Mouse (Mus musculus): ENCODE measurements around the gene Gbp7. TPM values are rescaled to one million over a fixed set of nuclear protein-coding genes. Genes with fewer than 3 reads are reported as not detected.
"Not testable (repeated sequence)": the region's sequence is repeated elsewhere in the genome, so short reads cannot be mapped to it uniquely, and the experiment has no call there.

Gbp7 gene
- polyA plus RNA-seq, 1 experiment from 2014 or later: 2.9 TPM

DNA sequence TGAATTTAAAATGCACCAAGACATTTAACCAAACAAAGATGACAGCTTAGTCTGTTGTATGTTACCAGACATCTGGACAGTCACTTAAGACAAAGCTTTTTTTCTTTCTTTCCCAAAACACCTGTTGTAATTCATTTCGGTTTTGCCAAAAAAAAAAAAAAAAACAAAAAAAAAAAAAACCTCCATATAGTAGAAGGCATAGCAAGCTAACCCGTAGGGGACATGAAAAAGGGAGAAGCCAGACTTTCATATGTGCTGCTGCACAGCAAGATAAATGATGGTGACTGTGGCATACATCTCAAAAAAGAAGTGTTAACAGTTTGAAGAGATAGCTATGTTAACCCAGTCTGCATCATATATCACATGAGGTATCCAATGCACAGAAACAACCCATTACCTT lies 545 bp upstream of the Gbp7 start:
- Histone ChIP-seq H3K27me3 (ENCODE audit: control insufficient read depth, insufficient read depth, low read length) (no peaks in the 10 kb centered on the region), H3K4me2 (ENCODE audit: low read length) (peak overlapping the region; percentile 96), H3K9me3 (ENCODE audit: control insufficient read depth, low read length) (no peaks in the 10 kb centered on the region), H3K27ac (replicated peaks; ENCODE audit: low read depth, low read length) (no peak overlapping the region), H3K9ac (replicated peaks; ENCODE audit: low read length) (no peak overlapping the region), H3K4me1 (ENCODE audit: control insufficient read depth, insufficient read depth, low read length) (no peaks in the 10 kb centered on the region), H3K4me3 (replicated peaks; ENCODE audit: low read depth, low read length) (peak overlapping the region; percentile 51; the same call in 1 of the 2 replicates), H3K36me3 (ENCODE audit: control insufficient read depth, insufficient read depth, low read length) (no peaks in the 10 kb centered on the region)
- 68% methylated on average over 2 of the region's 2 CpGs for WGBS
- no peak for ATAC-seq (ENCODE audit: low FRiP score, low TSS enrichment)
- DNase-seq: no peak

- WGBS: 93% methylated on average over 3 of the region's 3 CpGs
- H3K4me2 ChIP-seq (ENCODE audit: low read length): no peak overlapping the region
These were observed 1.5 kb downstream of the Gbp7 start for GRCm38 (mm10) chr3:142531595-142531994.

GRCm38 (mm10) chr3:142533185-142533584 lies 3.0 kb downstream of the Gbp7 start:
- Histone ChIP-seq H3K9ac (replicated peaks; ENCODE audit: low read length) (no peak overlapping the region), H3K4me2 (ENCODE audit: low read length) (no peak overlapping the region), H3K27ac (replicated peaks; ENCODE audit: low read depth, low read length) (no peak overlapping the region), H3K4me3 (replicated peaks; ENCODE audit: low read depth, low read length) (no peak overlapping the region), H3K9me3 (ENCODE audit: control insufficient read depth, low read length) (no peaks in the 10 kb centered on the region), H3K27me3 (ENCODE audit: control insufficient read depth, insufficient read depth, low read length) (no peaks in the 10 kb centered on the region), H3K4me1 (ENCODE audit: control insufficient read depth, insufficient read depth, low read length) (no peaks in the 10 kb centered on the region), H3K36me3 (ENCODE audit: control insufficient read depth, insufficient read depth, low read length) (no peaks in the 10 kb centered on the region)
- DNase-seq (no peak), ATAC-seq (ENCODE audit: low FRiP score, low TSS enrichment) (no peak)
- WGBS: 90% methylated on average over 3 of the region's 3 CpGs

More at GRCm38 (mm10) chr3:142531595-142531994, 1.5 kb downstream of the Gbp7 start:
- ATAC-seq (ENCODE audit: low FRiP score, low TSS enrichment) (no peak), DNase-seq (no peak)
- Histone ChIP-seq H3K4me3 (replicated peaks; ENCODE audit: low read depth, low read length) (no peak overlapping the region), H3K36me3 (ENCODE audit: control insufficient read depth, insufficient read depth, low read length) (no peaks in the 10 kb centered on the region), H3K27ac (replicated peaks; ENCODE audit: low read depth, low read length) (no peak overlapping the region), H3K9me3 (ENCODE audit: control insufficient read depth, low read length) (no peaks in the 10 kb centered on the region), H3K9ac (replicated peaks; ENCODE audit: low read length) (no peak overlapping the region), H3K4me1 (ENCODE audit: control insufficient read depth, insufficient read depth, low read length) (no peaks in the 10 kb centered on the region), H3K27me3 (ENCODE audit: control insufficient read depth, insufficient read depth, low read length) (no peaks in the 10 kb centered on the region)

- no peak for DNase-seq
These were observed 5.5 kb downstream of the Gbp7 start for GRCm38 (mm10) chr3:142535667-142536066.

GRCm38 (mm10) chr3:142541391-142541790 lies 11.2 kb downstream of the Gbp7 start:
- no peaks in the 10 kb centered on the region for H3K36me3 ChIP-seq (ENCODE audit: control insufficient read depth, insufficient read depth, low read length)
- H3K27me3 ChIP-seq (ENCODE audit: control insufficient read depth, insufficient read depth, low read length): no peaks in the 10 kb centered on the region
- no peak overlapping the region for H3K27ac ChIP-seq (replicated peaks; ENCODE audit: low read depth, low read length)
- DNase-seq (no peak), ATAC-seq (ENCODE audit: low FRiP score, low TSS enrichment) (no peak)
- H3K4me2 ChIP-seq (ENCODE audit: low read length): no peak overlapping the region
- H3K4me1 ChIP-seq (ENCODE audit: control insufficient read depth, insufficient read depth, low read length): no peaks in the 10 kb centered on the region
- H3K9ac ChIP-seq (replicated peaks; ENCODE audit: low read length): no peak overlapping the region
- 86% methylated on average over 6 of the region's 6 CpGs for WGBS
- no peaks in the 10 kb centered on the region for H3K9me3 ChIP-seq (ENCODE audit: control insufficient read depth, low read length)
- no peak overlapping the region for H3K4me3 ChIP-seq (replicated peaks; ENCODE audit: low read depth, low read length)

More at GRCm38 (mm10) chr3:142535667-142536066, 5.5 kb downstream of the Gbp7 start:
- no peak for ATAC-seq (ENCODE audit: low FRiP score, low TSS enrichment)
- H3K9me3 ChIP-seq (ENCODE audit: control insufficient read depth, low read length): no peaks in the 10 kb centered on the region
- H3K36me3 ChIP-seq (ENCODE audit: control insufficient read depth, insufficient read depth, low read length): no peaks in the 10 kb centered on the region
- H3K4me1 ChIP-seq (ENCODE audit: control insufficient read depth, insufficient read depth, low read length): no peaks in the 10 kb centered on the region
- no peak overlapping the region for H3K4me3 ChIP-seq (replicated peaks; ENCODE audit: low read depth, low read length)
- no peak overlapping the region for H3K4me2 ChIP-seq (ENCODE audit: low read length)
- H3K9ac ChIP-seq (replicated peaks; ENCODE audit: low read length): no peak overlapping the region
- no peaks in the 10 kb centered on the region for H3K27me3 ChIP-seq (ENCODE audit: control insufficient read depth, insufficient read depth, low read length)
- no peak overlapping the region for H3K27ac ChIP-seq (replicated peaks; ENCODE audit: low read depth, low read length)
- 84% methylated on average over 1 of the region's 1 CpGs for WGBS

DNA sequence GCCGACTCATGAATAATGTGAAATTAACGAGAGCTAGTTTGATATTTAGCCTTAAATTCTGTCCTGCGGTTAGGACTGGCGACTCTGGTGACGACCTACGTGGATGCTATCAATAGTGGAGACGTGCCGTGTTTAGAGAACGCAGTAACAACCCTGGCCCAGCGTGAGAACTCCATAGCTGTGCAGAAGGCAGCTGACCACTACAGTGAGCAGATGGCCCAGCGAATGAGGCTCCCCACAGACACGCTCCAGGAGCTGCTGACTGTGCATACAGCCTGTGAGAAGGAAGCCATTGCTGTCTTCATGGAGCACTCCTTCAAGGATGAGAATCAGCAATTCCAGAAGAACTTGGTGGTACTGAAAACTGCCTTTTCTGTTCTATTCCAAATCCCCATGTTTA lies 12.6 kb downstream of the Gbp7 start:
- not testable (repeated sequence) for H3K9ac ChIP-seq (replicated peaks; ENCODE audit: low read length); H3K4me2 ChIP-seq (ENCODE audit: low read length); H3K27me3 ChIP-seq (ENCODE audit: control insufficient read depth, insufficient read depth, low read length); H3K27ac ChIP-seq (replicated peaks; ENCODE audit: low read depth, low read length); DNase-seq; H3K9me3 ChIP-seq (ENCODE audit: control insufficient read depth, low read length); H3K4me3 ChIP-seq (replicated peaks; ENCODE audit: low read depth, low read length); H3K36me3 ChIP-seq (ENCODE audit: control insufficient read depth, insufficient read depth, low read length); H3K4me1 ChIP-seq (ENCODE audit: control insufficient read depth, insufficient read depth, low read length)
- ATAC-seq (ENCODE audit: low FRiP score, low TSS enrichment): 0 out of 2 replicates have a peak, but pooled peaks have one; percentile 11
- 78% methylated on average over 12 of the region's 12 CpGs for WGBS

DNA sequence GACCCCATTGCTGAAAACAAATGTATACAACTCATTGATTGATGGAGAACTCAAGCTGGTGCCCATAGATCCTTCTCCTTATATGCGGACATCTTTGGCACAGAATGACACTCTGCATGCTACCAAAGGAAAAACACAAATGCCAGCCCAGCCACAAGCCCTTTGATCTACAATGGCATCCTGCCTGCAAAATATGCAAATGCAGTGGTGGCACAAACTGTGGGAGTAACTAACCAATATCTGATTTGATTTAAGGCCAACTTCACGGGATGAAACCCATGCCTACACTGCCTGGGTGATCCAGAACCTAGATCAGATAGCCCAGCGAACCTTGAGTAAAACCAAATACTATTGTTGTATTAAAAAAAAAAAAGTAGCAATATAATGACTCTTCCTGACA lies 16.5 kb downstream of the Gbp7 start:
- no peak overlapping the region for H3K4me2 ChIP-seq (ENCODE audit: low read length)
- no peaks in the 10 kb centered on the region for H3K36me3 ChIP-seq (ENCODE audit: control insufficient read depth, insufficient read depth, low read length)
- H3K27me3 ChIP-seq (ENCODE audit: control insufficient read depth, insufficient read depth, low read length): no peaks in the 10 kb centered on the region
- no peaks in the 10 kb centered on the region for H3K4me1 ChIP-seq (ENCODE audit: control insufficient read depth, insufficient read depth, low read length)
- 91% methylated on average over 3 of the region's 3 CpGs for WGBS
- H3K27ac ChIP-seq (replicated peaks; ENCODE audit: low read depth, low read length): no peak overlapping the region
- H3K4me3 ChIP-seq (replicated peaks; ENCODE audit: low read depth, low read length): no peak overlapping the region
- H3K9ac ChIP-seq (replicated peaks; ENCODE audit: low read length): no peak overlapping the region
- no peaks in the 10 kb centered on the region for H3K9me3 ChIP-seq (ENCODE audit: control insufficient read depth, low read length)
- ATAC-seq (ENCODE audit: low FRiP score, low TSS enrichment): no peak
- DNase-seq: no peak

DNA sequence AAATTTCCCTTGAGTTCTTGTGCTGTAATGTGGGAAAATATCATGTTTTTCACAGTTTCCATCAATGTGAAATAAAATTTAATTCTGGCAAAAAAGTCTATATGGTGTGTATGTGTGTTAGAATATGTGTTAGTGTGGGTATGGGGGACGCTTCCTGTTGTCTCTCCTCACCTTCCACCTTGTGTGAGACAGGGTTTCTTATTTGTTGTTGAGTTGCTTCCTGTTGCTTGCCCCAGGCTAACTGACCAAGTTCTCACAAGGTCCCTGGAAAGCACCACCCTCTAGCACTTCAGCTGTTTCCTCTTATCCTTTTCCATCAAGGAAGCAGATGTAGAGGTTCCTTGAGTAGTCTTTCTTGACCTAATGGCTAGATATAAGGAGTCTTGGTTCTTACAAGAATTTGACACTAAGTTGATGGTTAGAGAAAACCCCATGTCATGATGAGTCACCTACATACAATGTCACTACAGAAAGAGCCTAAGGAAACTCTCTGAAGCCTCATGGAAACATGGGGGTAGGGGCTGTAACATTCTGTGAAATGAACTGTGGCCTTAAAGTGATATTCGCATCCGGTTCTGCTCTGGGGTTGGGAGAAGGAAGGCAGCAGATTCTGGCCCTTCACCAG lies 20.0 kb downstream of the Gbp7 start:
- H3K27ac ChIP-seq (replicated peaks; ENCODE audit: low read depth, low read length): no peak overlapping the region
- H3K36me3 ChIP-seq (ENCODE audit: control insufficient read depth, insufficient read depth, low read length): no peaks in the 10 kb centered on the region
- H3K9me3 ChIP-seq (ENCODE audit: control insufficient read depth, low read length): no peaks in the 10 kb centered on the region
- no peaks in the 10 kb centered on the region for H3K4me1 ChIP-seq (ENCODE audit: control insufficient read depth, insufficient read depth, low read length)
- no peak overlapping the region for H3K4me3 ChIP-seq (replicated peaks; ENCODE audit: low read depth, low read length)
- H3K27me3 ChIP-seq (ENCODE audit: control insufficient read depth, insufficient read depth, low read length): no peaks in the 10 kb centered on the region
- no peak overlapping the region for H3K4me2 ChIP-seq (ENCODE audit: low read length)
- ATAC-seq (ENCODE audit: low FRiP score, low TSS enrichment) (no peak), DNase-seq (no peak)
- no peak overlapping the region for H3K9ac ChIP-seq (replicated peaks; ENCODE audit: low read length)
- 91% methylated on average over 3 of the region's 3 CpGs for WGBS

DNA sequence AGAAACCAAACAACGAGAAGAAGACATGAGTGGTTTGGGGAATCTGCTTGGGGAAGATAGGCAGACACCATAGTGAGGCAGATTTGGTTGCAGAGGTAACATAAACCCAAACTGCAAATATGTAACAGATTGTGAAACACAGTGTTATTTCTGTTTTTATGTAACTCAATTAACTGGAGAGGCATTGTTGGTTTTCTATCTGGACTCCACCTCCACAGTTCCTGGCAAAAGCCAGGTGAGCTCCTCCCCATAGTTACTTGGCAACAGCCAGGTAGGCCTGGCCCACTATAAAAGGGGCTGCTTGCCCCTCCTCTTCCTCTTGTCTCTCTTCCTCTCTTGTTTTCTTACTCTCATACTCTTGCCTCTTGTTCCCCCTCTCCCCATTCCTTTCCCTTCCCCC lies 24.5 kb downstream of the Gbp7 start:
- ATAC-seq (ENCODE audit: low FRiP score, low TSS enrichment) (no peak), DNase-seq (no peak)
- no peak overlapping the region for H3K4me3 ChIP-seq (replicated peaks; ENCODE audit: low read depth, low read length)
- H3K4me2 ChIP-seq (ENCODE audit: low read length): no peak overlapping the region
- H3K9ac ChIP-seq (replicated peaks; ENCODE audit: low read length): no peak overlapping the region
- H3K27me3 ChIP-seq (ENCODE audit: control insufficient read depth, insufficient read depth, low read length): no peaks in the 10 kb centered on the region
- 90% methylated on average over 1 of the region's 1 CpGs for WGBS
- no peaks in the 10 kb centered on the region for H3K36me3 ChIP-seq (ENCODE audit: control insufficient read depth, insufficient read depth, low read length)
- no peaks in the 10 kb centered on the region for H3K4me1 ChIP-seq (ENCODE audit: control insufficient read depth, insufficient read depth, low read length)
- H3K9me3 ChIP-seq (ENCODE audit: control insufficient read depth, low read length): no peaks in the 10 kb centered on the region
- no peak overlapping the region for H3K27ac ChIP-seq (replicated peaks; ENCODE audit: low read depth, low read length)
